Mouse (Mus musculus) stomach, embryonic 16.5 days (tissue): ENCODE measurements around the gene Krtap1-5. TPM values are rescaled to one million over a fixed set of nuclear protein-coding genes. Genes with fewer than 3 reads are reported as not detected.
"Not testable (repeated sequence)": the region's sequence is repeated elsewhere in the genome, so short reads cannot be mapped to it uniquely, and the experiment has no call there.

ENCODE experiments used
- ATAC-seq: fragments of 200-750 bp; cut with Nextera tagmentation; 2 replicates; pipeline ENCODE4 v1.8.0; 2017; ENCODE audit warnings: moderate number of reproducible peaks, moderate TSS enrichment; ENCODE audit not compliant: insufficient read depth, low FRiP score
- H3K27ac ChIP-seq: fragments of 300-500 bp; sonication (generic); 2 replicates; pipeline ENCODE4 v1.5.1; 2014; ENCODE audit warnings: low read length
- H3K27me3 ChIP-seq: fragments of 300-500 bp; sonication (generic); 2 replicates; pipeline ENCODE4 v1.6.1; 2014; ENCODE audit warnings: low read length, control low read depth, mixed read lengths; ENCODE audit not compliant: control insufficient read depth, insufficient read depth
- H3K36me3 ChIP-seq: fragments of 300-500 bp; sonication (generic); 2 replicates; pipeline ENCODE4 v1.6.1; 2014; ENCODE audit warnings: low read length; ENCODE audit not compliant: control insufficient read depth, insufficient read depth
- H3K4me1 ChIP-seq: fragments of 300-500 bp; sonication (generic); 2 replicates; pipeline ENCODE4 v1.6.1; 2014; ENCODE audit warnings: low read length, control low read depth, mixed read lengths; ENCODE audit not compliant: control insufficient read depth, insufficient read depth
- H3K4me2 ChIP-seq: fragments of 300-500 bp; sonication (generic); 2 replicates; pipeline ENCODE4 v1.6.1; 2014; ENCODE audit warnings: low read depth, low read length, mixed read lengths
- H3K4me3 ChIP-seq: fragments of 300-500 bp; sonication (generic); replicated peaks from 2 replicates; pipeline ENCODE4 v1.5.1; 2014; ENCODE audit warnings: mild to moderate bottlenecking, low read length
- H3K9ac ChIP-seq: fragments of 300-500 bp; sonication (generic); 2 replicates; pipeline ENCODE4 v1.6.1; 2014; ENCODE audit warnings: low read length
- H3K9me3 ChIP-seq: fragments of 300-500 bp; sonication (generic); replicated peaks from 2 replicates; pipeline ENCODE4 v1.6.1; 2016; ENCODE audit warnings: low read length, control low read depth; ENCODE audit not compliant: control insufficient read depth
- WGBS: fragments of 180-500 bp; shearing (Covaris S2); extraction: QIAGEN DNeasy Blood & Tissue Kit; methylation state at CpG from one replicate; pipeline ENCODE4 v1.1.7; 2014; 5-methylcytosine and 5-hydroxymethylcytosine counted together
- polyA plus RNA-seq: library from polyadenylated mRNA; unstranded; fragments of >200 nt; fragmentation: Nextera tagmentation; extraction: Ambion mirVana; gene quantifications from 2 replicates; pipeline ENCODE4 v1.2.1, GENCODE M21; 2015

The Krtap1-5 gene
- not detected in 2 replicates for polyA plus RNA-seq

DNA sequence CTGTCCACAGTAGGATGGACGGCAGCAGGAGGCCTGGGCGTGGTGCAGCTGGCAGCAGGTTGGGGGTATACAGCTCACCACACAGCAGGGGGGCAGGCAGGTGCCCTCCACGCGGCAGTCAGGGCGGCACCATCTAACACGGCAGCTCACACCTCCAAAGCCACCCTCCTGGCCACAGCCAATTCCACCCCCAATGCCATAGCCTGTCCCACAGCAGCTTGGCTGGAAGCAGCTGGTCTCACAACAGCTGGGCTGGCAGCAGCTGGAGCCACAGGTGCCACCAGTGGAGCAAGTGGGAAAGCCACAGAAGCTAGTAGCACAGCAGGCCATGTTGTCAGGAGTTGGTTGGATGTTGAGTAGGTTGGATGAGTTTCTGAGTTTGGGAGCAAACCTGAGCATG, at the start of gene Krtap1-5:
Krtap1-5 (minus strand) TSS at position 381 of the 400 bp plus-strand sequence.
- Histone ChIP-seq H3K4me2 (no peak within 1 kb of the TSS), H3K9me3 (no peaks in the 10 kb centered on the region), H3K27me3 (no peaks in the 10 kb centered on the region), H3K36me3 (no peaks in the 10 kb centered on the region), H3K9ac (no peak within 1 kb of the TSS), H3K4me1 (no peaks in the 10 kb centered on the region), H3K4me3 (no peak within 1 kb of the TSS), H3K27ac (no peak within 1 kb of the TSS)
- 75% methylated on average over 6 of the region's 6 CpGs for WGBS
- no peak for ATAC-seq

DNA sequence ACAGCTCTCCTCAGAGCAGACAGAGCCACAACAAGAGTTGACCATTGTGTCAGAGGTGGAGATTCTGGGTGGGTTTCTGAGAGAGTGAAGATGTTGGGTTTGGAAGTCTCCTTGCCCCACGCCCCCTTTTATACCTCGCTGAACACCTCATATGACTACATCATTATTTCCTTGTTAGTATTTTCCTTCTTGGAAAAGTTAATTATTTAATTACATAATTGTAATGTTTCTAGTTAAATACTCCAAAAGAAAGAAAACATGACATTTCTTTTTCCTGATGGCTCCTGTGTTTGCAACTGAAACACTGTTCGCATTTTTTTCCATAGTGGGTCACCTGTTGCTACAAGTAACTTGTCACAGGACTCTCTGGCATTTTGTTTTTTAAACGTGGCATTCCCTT, 47.3 kb upstream of the Krtap1-5 start, which contains the start of gene Krtap4-1:
Krtap4-1 (minus strand) TSS at position 101 of the 400 bp plus-strand sequence.
- Histone ChIP-seq H3K27me3 (no peaks in the 10 kb centered on the region), H3K4me2 (no peak within 1 kb of the TSS), H3K4me3 (no peak within 1 kb of the TSS), H3K4me1 (no peaks in the 10 kb centered on the region), H3K36me3 (no peaks in the 10 kb centered on the region), H3K27ac (no peak within 1 kb of the TSS), H3K9ac (no peak within 1 kb of the TSS), H3K9me3 (no peaks in the 10 kb centered on the region)
- whole genome bisulfite sequencing: 79% methylated on average over 4 of the region's 4 CpGs
- no peak for ATAC-seq

DNA sequence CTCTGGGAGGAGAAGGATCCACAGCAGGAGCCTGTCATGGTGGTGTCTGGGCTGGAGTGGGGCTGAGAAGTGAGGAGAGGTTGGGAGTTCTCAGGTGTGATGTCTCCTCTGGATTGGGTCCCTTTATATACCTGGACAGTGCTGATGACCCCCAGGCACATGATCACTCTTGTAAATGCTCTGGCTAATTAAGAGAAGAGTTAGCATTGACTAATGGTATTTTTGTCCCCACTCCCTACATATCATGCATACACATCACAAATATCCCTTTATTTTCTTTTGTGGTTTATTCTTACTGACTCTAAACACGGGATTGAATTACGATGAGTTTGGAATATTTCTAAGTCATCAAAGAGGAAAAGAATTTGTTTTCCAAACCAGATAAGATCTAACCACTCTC, 39.5 kb upstream of the Krtap1-5 start, which contains the start of gene Gm11562:
Gm11562 (minus strand) TSS at position 101 of the 400 bp plus-strand sequence.
- Histone ChIP-seq H3K9ac (no peak within 1 kb of the TSS), H3K27ac (no peak within 1 kb of the TSS), H3K4me1 (no peaks in the 10 kb centered on the region), H3K4me2 (no peak within 1 kb of the TSS), H3K9me3 (no peaks in the 10 kb centered on the region), H3K36me3 (no peaks in the 10 kb centered on the region), H3K4me3 (no peak within 1 kb of the TSS), H3K27me3 (no peaks in the 10 kb centered on the region)
- 84% methylated on average over 2 of the region's 2 CpGs for WGBS
- ATAC-seq: no peak

DNA sequence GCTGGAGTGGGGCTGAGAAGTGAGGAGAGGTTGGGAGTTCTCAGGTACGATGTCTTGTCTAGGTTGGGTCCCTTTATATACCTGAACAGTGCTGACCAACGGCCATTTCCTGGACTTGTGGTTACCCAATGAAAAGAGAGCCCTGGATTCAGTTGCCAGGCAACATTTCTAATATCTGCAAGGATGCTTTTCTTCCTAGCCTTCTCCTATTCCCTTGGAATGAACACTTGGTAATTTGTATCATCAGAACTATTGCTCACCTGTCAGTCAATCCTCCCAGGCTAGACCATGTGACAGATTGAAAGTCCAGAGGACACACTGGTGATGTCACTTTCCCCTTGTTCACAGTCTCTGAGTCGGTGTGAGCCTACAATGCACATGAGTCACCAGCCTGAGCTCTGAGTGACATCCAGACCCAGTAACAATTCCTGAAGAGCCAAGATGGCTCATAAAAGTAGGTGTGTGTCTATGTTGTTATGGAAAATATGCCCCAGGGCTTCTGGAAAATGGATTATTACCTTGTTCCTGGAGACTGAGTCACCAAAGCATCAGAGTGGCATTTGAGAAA, 34.1 kb upstream of the Krtap1-5 start, which contains the start of gene Krtap2-4:
Krtap2-4 (minus strand) TSS at position 51 of the 568 bp plus-strand sequence.
- Histone ChIP-seq H3K9me3 (no peaks in the 10 kb centered on the region), H3K4me1 (no peaks in the 10 kb centered on the region), H3K27me3 (no peaks in the 10 kb centered on the region), H3K4me3 (no peak within 1 kb of the TSS), H3K36me3 (no peaks in the 10 kb centered on the region), H3K27ac (no peak within 1 kb of the TSS), H3K4me2 (no peak within 1 kb of the TSS), H3K9ac (no peak within 1 kb of the TSS)
- 60% methylated on average over 3 of the region's 3 CpGs for WGBS
- ATAC-seq: no peak

DNA sequence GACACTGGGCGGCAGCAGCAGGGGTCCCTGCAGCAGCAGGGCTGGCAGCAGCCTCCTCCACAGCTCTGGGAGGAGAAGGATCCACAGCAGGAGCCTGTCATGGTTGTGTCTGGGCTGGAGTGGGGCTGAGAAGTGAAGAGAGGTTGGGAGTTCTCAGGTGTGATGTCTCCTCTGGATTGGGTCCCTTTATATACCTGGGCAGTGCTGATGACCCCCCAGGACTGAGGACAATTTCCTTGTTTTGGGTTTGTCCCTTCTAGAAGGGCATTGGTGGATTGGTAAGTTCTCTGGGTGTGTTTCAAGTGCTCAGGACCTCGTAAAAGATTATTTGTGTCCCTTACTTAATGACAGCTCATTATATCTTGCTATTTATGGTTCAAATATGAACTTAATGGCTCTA, 29.3 kb upstream of the Krtap1-5 start, which contains the start of gene Gm11937:
Gm11937 (minus strand) TSS at position 101 of the 400 bp plus-strand sequence.
- not testable (repeated sequence) for H3K27ac ChIP-seq, H3K4me1 ChIP-seq, H3K4me2 ChIP-seq, H3K4me3 ChIP-seq, H3K27me3 ChIP-seq, H3K9me3 ChIP-seq, ATAC-seq, H3K9ac ChIP-seq, H3K36me3 ChIP-seq
- WGBS: 36% methylated on average over 1 of the region's 2 CpGs

DNA sequence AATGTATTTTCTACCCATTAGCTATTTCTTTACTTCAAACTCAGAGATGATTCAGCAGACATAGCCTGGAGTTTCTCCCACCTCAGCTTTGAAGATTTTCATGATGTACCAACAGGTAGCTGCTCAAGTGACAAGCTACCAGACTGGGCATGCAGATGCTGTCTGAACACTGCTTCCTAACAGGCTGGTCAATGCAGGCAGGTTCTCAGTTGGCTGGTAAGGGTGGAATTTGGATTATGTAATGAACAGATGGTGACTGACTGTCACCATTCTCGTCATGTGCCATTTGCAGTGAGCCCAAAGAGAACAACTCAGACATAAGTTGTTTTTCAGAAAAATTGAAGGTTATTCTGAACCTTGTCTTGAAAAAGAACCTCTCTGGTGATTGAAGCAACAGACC, 28.3 kb upstream of the Krtap1-5 start:
- Histone ChIP-seq H3K36me3 (no peaks in the 10 kb centered on the region), H3K27me3 (no peaks in the 10 kb centered on the region), H3K4me3 (no peak overlapping the region), H3K4me2 (no peak overlapping the region), H3K4me1 (no peaks in the 10 kb centered on the region), H3K9me3 (no peaks in the 10 kb centered on the region), H3K9ac (no peak overlapping the region), H3K27ac (no peak overlapping the region)
- 69% methylated on average over 1 of the region's 1 CpGs for WGBS
- no peak for ATAC-seq

DNA sequence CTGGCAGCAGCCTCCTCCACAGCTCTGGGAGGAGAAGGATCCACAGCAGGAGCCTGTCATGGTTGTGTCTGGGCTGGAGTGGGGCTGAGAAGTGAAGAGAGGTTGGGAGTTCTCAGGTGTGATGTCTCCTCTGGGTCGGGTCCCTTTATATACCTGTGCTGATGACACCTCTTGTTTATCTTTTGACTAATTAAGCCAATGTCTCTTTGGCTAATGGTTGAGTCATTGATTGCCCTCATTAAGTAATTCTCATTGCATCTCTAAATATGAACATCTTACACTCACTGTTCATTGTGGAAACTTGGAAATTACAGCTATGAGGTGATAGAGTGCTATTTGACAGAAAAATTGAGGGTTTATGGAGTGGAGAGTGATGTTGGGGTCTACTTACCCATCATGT, 22.4 kb upstream of the Krtap1-5 start, which contains the start of gene Gm11938:
Gm11938 (minus strand) TSS at position 101 of the 400 bp plus-strand sequence.
- 26% methylated on average over 1 of the region's 1 CpGs for WGBS
- not testable (repeated sequence) for ATAC-seq, H3K4me3 ChIP-seq, H3K36me3 ChIP-seq, H3K9me3 ChIP-seq, H3K4me1 ChIP-seq, H3K9ac ChIP-seq, H3K4me2 ChIP-seq, H3K27ac ChIP-seq, H3K27me3 ChIP-seq

DNA sequence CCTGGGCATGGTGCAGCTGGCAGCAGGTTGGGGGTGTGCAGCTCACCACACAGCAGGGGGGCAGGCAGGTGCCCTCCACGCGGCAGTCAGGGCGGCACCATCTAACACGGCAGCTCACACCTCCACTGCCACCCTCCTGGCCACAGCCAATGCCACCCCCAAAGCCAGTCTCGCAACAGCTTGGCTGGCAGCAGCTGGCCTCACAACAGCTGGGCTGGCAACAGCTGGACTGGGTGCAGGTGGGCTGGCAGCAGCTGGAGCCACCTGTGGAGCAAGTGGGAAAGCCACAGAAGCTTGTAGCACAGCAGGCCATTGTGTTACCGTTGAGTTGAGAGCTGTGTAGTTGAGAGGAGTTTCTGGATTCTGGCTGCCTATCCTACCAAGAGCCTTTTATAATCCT, 16.9 kb upstream of the Krtap1-5 start, which contains the start of gene Krtap9-3:
Krtap9-3 (minus strand) TSS at position 364 of the 400 bp plus-strand sequence.
- 72% methylated on average over 6 of the region's 6 CpGs for WGBS
- not testable (repeated sequence) for H3K9ac ChIP-seq, H3K4me2 ChIP-seq, H3K4me3 ChIP-seq, ATAC-seq, H3K27me3 ChIP-seq, H3K36me3 ChIP-seq, H3K27ac ChIP-seq, H3K9me3 ChIP-seq, H3K4me1 ChIP-seq

DNA sequence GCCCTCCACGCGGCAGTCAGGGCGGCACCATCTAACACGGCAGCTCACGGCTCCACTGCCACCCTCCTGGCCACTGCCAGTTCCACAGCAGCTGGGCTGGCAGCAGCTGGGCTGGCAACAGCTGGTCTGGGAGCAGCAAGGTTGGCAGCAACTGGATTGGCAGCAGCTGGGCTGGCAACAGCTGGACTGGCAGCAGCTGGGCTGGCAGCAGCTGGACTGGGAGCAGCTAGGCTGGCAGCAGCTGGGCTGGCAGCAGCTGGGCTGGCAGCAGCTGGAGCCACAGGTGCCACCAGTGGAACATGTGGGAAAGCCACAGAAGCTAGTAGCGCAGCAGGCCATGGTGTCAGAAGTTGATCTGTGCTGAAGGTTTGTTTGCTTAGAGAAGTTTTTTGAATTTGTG, 10.2 kb upstream of the Krtap1-5 start, which contains the start of gene Krtap1-3:
Krtap1-3 (minus strand) TSS at position 359 of the 400 bp plus-strand sequence.
- ATAC-seq: no peak
- Histone ChIP-seq H3K27me3 (no peaks in the 10 kb centered on the region), H3K4me3 (no peak within 1 kb of the TSS), H3K4me2 (no peak within 1 kb of the TSS), H3K9ac (no peak within 1 kb of the TSS), H3K36me3 (no peaks in the 10 kb centered on the region), H3K9me3 (no peaks in the 10 kb centered on the region), H3K4me1 (no peaks in the 10 kb centered on the region), H3K27ac (no peak within 1 kb of the TSS)
- WGBS: 78% methylated on average over 6 of the region's 6 CpGs
